Mouse (Mus musculus) kidney, embryonic 16.5 days (tissue): ENCODE measurements at regions not wholly inside any gene's neighbourhood (a gene's known extent, or its start where the extent isn't known, plus 50 kb on each side); places are given as distances from the start of the nearest gene placed in this dataset.
A peak's percentile ranks its signal among the peaks of the same experiment; 100 is the strongest.

Experiments used
- ATAC-seq: fragments of 200-750 bp; cut with Nextera tagmentation; 2 replicates; pipeline ENCODE4 v1.8.0; 2017; ENCODE audit warnings: moderate TSS enrichment; ENCODE audit not compliant: low FRiP score, low TSS enrichment
- H3K27ac ChIP-seq: fragments of 300-500 bp; sonication (generic); 2 replicates; pipeline ENCODE4 v1.5.1; 2014; ENCODE audit warnings: low read length
- H3K27me3 ChIP-seq: fragments of 300-500 bp; sonication (generic); 2 replicates; pipeline ENCODE4 v1.6.1; 2014; ENCODE audit warnings: low read length, control low read depth, mixed read lengths; ENCODE audit not compliant: insufficient read depth
- H3K36me3 ChIP-seq: fragments of 300-500 bp; sonication (generic); 2 replicates; pipeline ENCODE4 v1.6.1; 2014; ENCODE audit warnings: low read length, control low read depth, mixed read lengths; ENCODE audit not compliant: insufficient read depth
- H3K4me1 ChIP-seq: fragments of 300-500 bp; sonication (generic); 2 replicates; pipeline ENCODE4 v1.6.1; 2014; ENCODE audit warnings: low read length, control low read depth, mixed read lengths; ENCODE audit not compliant: insufficient read depth
- H3K4me2 ChIP-seq: fragments of 300-500 bp; sonication (generic); replicated peaks from 2 replicates; pipeline ENCODE4 v1.6.1; 2014; ENCODE audit warnings: low read depth, low read length
- H3K4me3 ChIP-seq: fragments of 300-500 bp; sonication (generic); 2 replicates; pipeline ENCODE4 v1.5.1; 2014; ENCODE audit warnings: mild to moderate bottlenecking, low read length
- H3K9ac ChIP-seq: fragments of 300-500 bp; sonication (generic); replicated peaks from 2 replicates; pipeline ENCODE4 v1.6.1; 2014; ENCODE audit warnings: low read length
- H3K9me3 ChIP-seq: fragments of 300-500 bp; sonication (generic); 2 replicates; pipeline ENCODE4 v1.6.1; 2016; ENCODE audit warnings: low read length, control low read depth
- WGBS: fragments of 180-500 bp; shearing (Covaris S2); extraction: QIAGEN DNeasy Blood & Tissue Kit; methylation state at CpG from one replicate; pipeline ENCODE4 v1.1.7; 2014; 5-methylcytosine and 5-hydroxymethylcytosine counted together

- H3K4me3 ChIP-seq, result no peak overlapping the region
- WGBS, result 21% methylated on average over 6 of the region's 6 CpGs
- peaks cover 10% of the 10 kb centered on the region for H3K4me1 ChIP-seq
- H3K27me3 ChIP-seq, result no peaks in the 10 kb centered on the region
- H3K4me2 ChIP-seq, result no peak overlapping the region
- H3K9me3 ChIP-seq, result no peaks in the 10 kb centered on the region
- ATAC-seq, result 0 out of 2 replicates have a peak, but pooled peaks have one; percentile 35
- H3K36me3 ChIP-seq, result no peaks in the 10 kb centered on the region
- no peak overlapping the region for H3K9ac ChIP-seq
- H3K27ac ChIP-seq, result no peak overlapping the region
Measured at GRCm38 (mm10) chr9:46495276-46495675, 175.5 kb upstream of the 4931429L15Rik start.

GRCm38 (mm10) chr9:46482859-46483443, 163.2 kb upstream of the 4931429L15Rik start:
- H3K27ac ChIP-seq, result no peak overlapping the region
- H3K4me2 ChIP-seq, result no peak overlapping the region
- no peak for ATAC-seq
- no peaks in the 10 kb centered on the region for H3K27me3 ChIP-seq
- H3K4me3 ChIP-seq, result no peak overlapping the region
- no peaks in the 10 kb centered on the region for H3K36me3 ChIP-seq
- H3K9me3 ChIP-seq, result no peaks in the 10 kb centered on the region
- H3K4me1 ChIP-seq, result peaks cover 10% of the 10 kb centered on the region
- H3K9ac ChIP-seq, result no peak overlapping the region
- WGBS, result 74% methylated on average over 5 of the region's 5 CpGs

GRCm38 (mm10) chr9:46482034-46482858, 162.5 kb upstream of the 4931429L15Rik start:
- Histone ChIP-seq H3K4me1 (peaks cover 10% of the 10 kb centered on the region), H3K27me3 (no peaks in the 10 kb centered on the region), H3K9ac (no peak overlapping the region), H3K9me3 (no peaks in the 10 kb centered on the region), H3K4me3 (no peak overlapping the region), H3K27ac (no peak overlapping the region), H3K36me3 (no peaks in the 10 kb centered on the region), H3K4me2 (no peak overlapping the region)
- WGBS, result 62% methylated on average over 12 of the region's 12 CpGs
- ATAC-seq, result no peak

- WGBS, result 47% methylated on average over 7 of the region's 7 CpGs
Measured at GRCm38 (mm10) chr9:46481491-46481890, 161.7 kb upstream of the 4931429L15Rik start.

GRCm38 (mm10) chr9:46480080-46480690, 160.4 kb upstream of the 4931429L15Rik start:
- H3K4me3 ChIP-seq, result no peak overlapping the region
- 13% methylated on average over 13 of the region's 13 CpGs for WGBS
- H3K9ac ChIP-seq, result no peak overlapping the region
- 0 out of 2 replicates have a peak, but pooled peaks have one; percentile 80 for ATAC-seq
- H3K36me3 ChIP-seq, result no peaks in the 10 kb centered on the region
- H3K27ac ChIP-seq, result no peak overlapping the region
- H3K9me3 ChIP-seq, result no peaks in the 10 kb centered on the region
- H3K27me3 ChIP-seq, result no peaks in the 10 kb centered on the region
- H3K4me2 ChIP-seq, result peak overlapping the region; percentile 7; the same call in 1 of the 2 replicates
- H3K4me1 ChIP-seq, result peaks cover 10% of the 10 kb centered on the region

More at GRCm38 (mm10) chr9:46481491-46481890, 161.7 kb upstream of the 4931429L15Rik start:
- Histone ChIP-seq H3K9me3 (no peaks in the 10 kb centered on the region), H3K4me3 (no peak overlapping the region), H3K4me2 (no peak overlapping the region), H3K27ac (no peak overlapping the region), H3K4me1 (peaks cover 10% of the 10 kb centered on the region), H3K36me3 (no peaks in the 10 kb centered on the region), H3K9ac (no peak overlapping the region), H3K27me3 (no peaks in the 10 kb centered on the region)
- ATAC-seq, result no peak

GRCm38 (mm10) chr9:46478611-46479010, 158.8 kb upstream of the 4931429L15Rik start:
- no peak overlapping the region for H3K4me3 ChIP-seq
- H3K9me3 ChIP-seq, result no peaks in the 10 kb centered on the region
- H3K27me3 ChIP-seq, result no peaks in the 10 kb centered on the region
- 32% methylated on average over 2 of the region's 2 CpGs for WGBS
- H3K9ac ChIP-seq, result no peak overlapping the region
- H3K4me1 ChIP-seq, result peaks cover 10% of the 10 kb centered on the region
- no peak overlapping the region for H3K4me2 ChIP-seq
- ATAC-seq, result no peak
- no peaks in the 10 kb centered on the region for H3K36me3 ChIP-seq
- no peak overlapping the region for H3K27ac ChIP-seq

GRCm38 (mm10) chr9:46476516-46476915, 156.7 kb upstream of the 4931429L15Rik start:
- H3K4me1 ChIP-seq, result peaks cover 10% of the 10 kb centered on the region
- no peaks in the 10 kb centered on the region for H3K36me3 ChIP-seq
- H3K9ac ChIP-seq, result no peak overlapping the region
- no peak overlapping the region for H3K4me3 ChIP-seq
- no peak overlapping the region for H3K27ac ChIP-seq
- H3K9me3 ChIP-seq, result no peaks in the 10 kb centered on the region
- H3K27me3 ChIP-seq, result no peaks in the 10 kb centered on the region
- WGBS, result 63% methylated on average over 5 of the region's 5 CpGs
- ATAC-seq, result no peak
- H3K4me2 ChIP-seq, result no peak overlapping the region

GRCm38 (mm10) chr9:46473681-46474080, 153.9 kb upstream of the 4931429L15Rik start:
- Histone ChIP-seq H3K4me3 (no peak overlapping the region), H3K9me3 (no peaks in the 10 kb centered on the region), H3K27ac (no peak overlapping the region), H3K9ac (no peak overlapping the region), H3K27me3 (no peaks in the 10 kb centered on the region), H3K4me2 (no peak overlapping the region), H3K4me1 (peaks cover 18% of the 10 kb centered on the region), H3K36me3 (no peaks in the 10 kb centered on the region)
- WGBS, result 90% methylated on average over 10 of the region's 10 CpGs
- no peak for ATAC-seq

GRCm38 (mm10) chr9:46469521-46469920, 149.7 kb upstream of the 4931429L15Rik start:
- ATAC-seq, result peak; percentile 65
- Histone ChIP-seq H3K9ac (no peak overlapping the region), H3K27me3 (no peaks in the 10 kb centered on the region), H3K36me3 (no peaks in the 10 kb centered on the region), H3K27ac (peak overlapping the region; percentile 70; the same call in 1 of the 2 replicates), H3K4me1 (peaks cover 26% of the 10 kb centered on the region), H3K4me2 (no peak overlapping the region), H3K4me3 (no peak overlapping the region), H3K9me3 (peaks cover 4% of the 10 kb centered on the region; the same call in 1 of the 2 replicates)
- 43% methylated on average over 7 of the region's 7 CpGs for WGBS
